Mouse (Mus musculus) 416B (cell line): ENCODE measurements around the gene Capns1.

ENCODE experiments used
- DNase-seq: peaks from one replicate; pipeline ENCODE4 v3.0.0; 2011; ENCODE audit warnings: low read depth

Gene Capns1

GRCm38 (mm10) chr7:30170283-30170951 is 28.2 kb downstream of the Capns1 start:
- DNase-seq, result no peak

GRCm38 (mm10) chr7:30169583-30170282 is 28.9 kb downstream of the Capns1 start, which contains the start of gene Zfp146:
Zfp146 (minus strand) TSS chr7:30169750.
- DNase-seq, result peak; percentile 98

DNA sequence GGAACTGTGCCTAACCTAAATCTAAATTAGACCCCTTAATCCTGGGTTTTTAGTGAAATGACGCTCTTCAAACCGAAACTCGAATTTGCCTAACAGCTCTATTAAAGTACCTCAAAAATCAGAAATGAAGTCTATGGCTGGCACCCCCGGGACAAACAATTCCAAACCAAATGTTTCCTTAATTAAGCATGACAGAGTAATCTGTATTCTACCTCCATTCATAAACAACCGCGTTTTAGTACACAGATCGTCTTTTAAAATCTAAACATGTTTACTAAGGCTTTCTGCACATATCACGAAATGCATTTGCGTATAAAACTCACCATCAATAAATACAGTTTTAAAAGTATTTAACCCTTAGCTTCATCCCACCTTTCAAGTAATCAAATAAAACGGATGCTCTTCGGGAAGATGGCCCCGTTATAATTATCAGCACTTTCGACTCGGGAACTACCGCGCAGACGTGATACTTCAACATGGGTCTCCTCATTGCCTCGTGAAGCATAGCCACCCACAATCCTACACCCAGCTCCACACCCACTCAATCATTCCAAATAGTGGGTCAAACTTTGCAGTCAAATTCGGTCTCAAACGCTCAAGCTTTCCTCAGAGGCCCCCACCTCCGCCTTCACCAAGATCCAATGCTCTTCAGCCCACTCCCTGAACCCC is 29.6 kb downstream of the Capns1 start:
- DNase-seq, result no peak

- DNase-seq, result no peak
Observed at GRCm38 (mm10) chr7:30164745-30165144, 33.9 kb downstream of the Capns1 start.

GRCm38 (mm10) chr7:30163113-30163512 is 35.5 kb downstream of the Capns1 start:
- no peak for DNase-seq

- DNase-seq, result no peak
Observed at GRCm38 (mm10) chr7:30155507-30155906, 43.1 kb downstream of the Capns1 start.

- no peak for DNase-seq
Observed at GRCm38 (mm10) chr7:30154040-30154439, 44.6 kb downstream of the Capns1 start.

GRCm38 (mm10) chr7:30147011-30147410 is 51.6 kb downstream of the Capns1 start:
- no peak for DNase-seq

GRCm38 (mm10) chr7:30143555-30144209 is 54.9 kb downstream of the Capns1 start:
- DNase-seq, result no peak

- no peak for DNase-seq
Observed at GRCm38 (mm10) chr7:30143170-30143554, 55.4 kb downstream of the Capns1 start.
